Mouse (Mus musculus): ENCODE measurements around the gene Appl2.
"Not testable (repeated sequence)": the region's sequence is repeated elsewhere in the genome, so short reads cannot be mapped to it uniquely, and the experiment has no call there.

The Appl2 gene

DNA sequence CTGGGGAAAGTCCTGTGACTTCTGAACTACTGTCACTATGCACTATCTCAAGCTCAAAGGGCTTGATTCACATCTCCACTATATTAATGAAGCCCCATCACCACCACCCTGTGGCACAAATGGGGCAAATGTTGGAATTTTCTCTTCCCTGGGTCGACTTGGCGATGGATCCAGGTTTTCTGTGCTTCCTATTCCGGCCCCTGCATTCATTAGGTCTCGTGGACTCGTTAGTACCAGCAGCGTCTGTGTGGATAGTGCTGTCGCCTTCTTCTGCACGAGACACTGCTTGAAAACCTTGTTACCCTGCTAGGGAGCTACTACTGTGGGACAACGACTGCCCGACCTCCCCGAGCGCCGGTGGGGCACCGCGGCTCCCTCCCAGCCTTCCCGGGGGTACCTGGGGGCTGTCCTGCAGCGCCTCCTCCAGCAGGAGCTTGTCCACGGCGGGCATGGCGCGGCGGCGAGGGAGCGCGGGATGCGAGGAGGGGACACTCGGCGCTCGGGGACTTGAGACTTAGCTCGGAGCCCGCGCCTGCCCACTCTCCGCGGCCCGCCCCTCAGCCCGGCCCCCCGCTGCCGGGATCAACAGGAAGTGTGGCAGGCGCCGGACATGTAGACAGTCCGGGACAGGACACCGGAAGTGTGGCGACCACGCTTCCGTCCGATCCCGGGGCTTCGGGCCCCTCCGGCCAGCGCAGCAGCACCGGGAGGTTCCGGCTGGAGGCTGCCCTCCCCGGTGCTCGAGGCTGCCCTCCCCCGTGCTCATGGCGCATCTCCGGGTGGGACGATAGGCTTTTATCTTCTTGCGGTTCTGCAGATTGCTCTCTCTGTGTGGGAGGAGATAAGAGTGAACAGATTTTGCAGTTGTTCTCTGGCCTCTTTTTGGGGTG lies at the start of gene Appl2:
Gene Appl2, minus strand, starts transcription at position 608 of the 890 bp plus-strand sequence.
- peak; percentile 68 to 83 for DNase-seq (ENCODE audit: low spot score in 2 of 2)

DNA sequence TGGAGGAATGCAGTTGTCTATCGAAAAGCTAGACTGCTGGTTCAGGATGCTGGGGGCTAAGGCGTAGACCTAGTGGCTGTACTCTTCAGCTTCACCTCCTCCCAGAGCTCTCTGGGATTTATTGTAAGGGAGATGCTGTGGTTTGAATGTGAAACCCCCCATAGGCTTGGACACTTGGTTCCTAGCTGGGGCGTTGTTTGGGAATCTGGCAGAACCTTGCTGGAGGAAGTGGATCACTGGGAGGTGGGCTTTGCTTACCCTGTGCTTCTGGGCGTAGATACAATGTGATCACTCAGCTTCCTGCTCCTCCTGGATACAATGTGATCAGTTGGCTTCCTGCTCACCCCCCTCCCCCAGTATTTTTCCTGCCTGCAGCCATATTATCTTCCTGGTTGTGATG lies 47.7 kb upstream of the Appl2 start:
- no peak for DNase-seq (ENCODE audit: low spot score in 2 of 2)

DNA sequence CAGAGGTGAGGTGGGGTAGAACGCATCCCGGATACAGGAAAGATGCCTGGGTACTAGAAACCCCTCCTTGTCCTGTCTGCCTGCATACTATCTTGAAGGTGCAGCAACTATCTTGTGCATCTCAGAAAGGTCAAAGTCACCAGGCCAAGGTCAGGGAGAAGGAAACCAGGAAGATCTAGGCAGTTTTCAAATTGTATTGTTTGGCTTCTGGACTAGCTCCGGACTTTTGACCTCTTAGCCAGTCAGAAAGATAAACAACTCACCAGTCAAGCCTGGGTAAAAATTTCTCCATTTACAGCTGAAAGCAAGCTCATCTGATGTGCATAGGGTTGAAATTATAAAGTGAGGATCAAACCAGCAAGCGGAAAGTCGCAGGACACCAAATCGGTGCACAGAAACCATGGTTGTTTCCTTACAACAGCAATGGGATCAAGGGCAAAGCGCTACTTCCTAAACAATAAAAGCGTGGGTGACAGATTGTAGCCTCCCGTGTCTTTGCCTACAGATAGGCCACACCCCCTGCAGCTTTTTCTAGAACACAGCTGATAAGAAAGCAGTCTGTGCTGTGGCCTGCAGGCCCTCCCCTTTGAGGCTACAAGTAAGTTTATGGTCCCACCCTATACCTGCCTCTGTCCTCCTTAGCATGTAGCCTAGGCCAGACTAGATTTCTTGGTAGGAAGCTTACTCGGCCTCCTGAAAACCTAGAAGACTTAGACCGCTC lies 43.8 kb upstream of the Appl2 start:
- DNase-seq (ENCODE audit: low spot score in 2 of 2): no peak

DNA sequence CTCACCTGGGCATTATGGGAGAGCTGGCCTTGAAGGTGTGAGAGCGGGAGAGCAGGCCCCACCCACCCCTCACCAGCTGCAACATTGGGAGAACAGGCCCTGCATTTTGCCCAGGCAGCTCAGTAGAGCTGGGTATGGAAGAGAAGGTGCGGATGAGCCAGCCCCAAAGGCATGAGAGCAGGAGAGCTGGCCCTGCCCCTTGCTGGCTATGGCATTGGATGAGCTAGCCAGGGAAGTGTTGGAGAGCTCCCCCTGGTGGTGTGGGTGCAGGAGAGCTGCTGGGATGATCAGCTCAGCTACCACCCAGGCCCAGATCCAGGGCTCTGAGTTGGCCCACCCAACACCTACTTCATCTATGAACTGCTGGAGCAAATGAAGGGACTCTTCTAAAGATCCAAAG lies 39.7 kb upstream of the Appl2 start:
- DNase-seq (ENCODE audit: low spot score in 2 of 2): no peak

DNA sequence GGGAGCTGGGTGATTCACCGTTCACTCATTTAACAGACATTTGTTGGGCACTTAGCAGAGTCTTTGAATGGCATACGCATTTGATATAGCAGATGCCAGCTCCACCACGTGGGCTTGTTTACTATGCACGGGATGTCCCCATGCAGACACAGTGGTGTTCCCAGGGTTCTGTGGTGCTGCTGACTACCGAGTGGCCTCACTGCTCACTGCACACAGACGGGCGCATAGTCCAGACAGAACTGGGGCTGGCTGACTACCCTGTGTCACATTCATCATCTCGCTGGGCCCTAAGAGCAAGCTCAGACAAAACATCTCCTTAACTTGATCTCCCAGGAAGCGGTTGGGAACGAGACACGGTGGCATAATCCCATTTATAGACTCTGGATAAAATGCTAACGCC lies 32.8 kb upstream of the Appl2 start:
- no peak for DNase-seq (ENCODE audit: low spot score in 2 of 2)

DNA sequence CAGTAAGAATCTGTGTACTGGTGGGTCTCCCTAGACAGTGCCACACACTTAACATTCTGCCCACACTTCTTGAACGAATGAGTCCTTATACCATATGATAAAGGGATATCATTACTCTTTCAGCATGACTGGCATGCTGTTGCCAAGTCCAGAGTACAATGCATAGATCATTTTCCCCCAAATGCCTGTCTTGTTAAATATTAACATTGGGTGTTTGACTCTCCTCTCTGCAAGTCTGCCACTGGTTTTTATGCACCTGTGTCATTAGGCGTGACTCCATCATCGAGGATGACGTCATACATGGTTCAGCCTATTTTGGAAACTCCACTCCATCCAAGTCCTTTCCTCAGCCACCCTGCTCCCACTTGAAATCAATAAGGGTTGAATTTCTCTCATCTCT lies 18.0 kb upstream of the Appl2 start:
- no peak for DNase-seq (ENCODE audit: low spot score in 2 of 2)

DNA sequence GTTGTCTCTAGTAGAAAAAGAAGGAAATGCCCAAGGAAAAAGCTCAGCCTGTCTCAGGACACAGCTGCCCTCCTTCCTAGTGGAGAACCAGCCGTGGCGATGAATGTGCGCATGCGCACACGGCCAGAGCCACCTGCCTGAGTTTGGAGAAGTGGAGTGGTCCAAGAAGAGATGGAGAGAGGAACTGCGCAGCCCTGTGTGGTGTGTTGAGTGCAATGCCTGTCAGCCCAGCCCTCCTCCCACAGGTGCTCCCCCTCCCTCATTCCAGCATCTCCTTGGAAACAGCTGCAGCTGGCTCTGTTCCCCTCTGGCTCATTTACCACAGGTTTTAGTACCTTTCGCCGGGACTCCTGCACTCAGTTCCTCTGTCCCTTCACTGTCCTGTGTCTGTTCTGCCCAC lies 13.4 kb upstream of the Appl2 start:
- no peak for DNase-seq (ENCODE audit: low spot score in 2 of 2)

DNA sequence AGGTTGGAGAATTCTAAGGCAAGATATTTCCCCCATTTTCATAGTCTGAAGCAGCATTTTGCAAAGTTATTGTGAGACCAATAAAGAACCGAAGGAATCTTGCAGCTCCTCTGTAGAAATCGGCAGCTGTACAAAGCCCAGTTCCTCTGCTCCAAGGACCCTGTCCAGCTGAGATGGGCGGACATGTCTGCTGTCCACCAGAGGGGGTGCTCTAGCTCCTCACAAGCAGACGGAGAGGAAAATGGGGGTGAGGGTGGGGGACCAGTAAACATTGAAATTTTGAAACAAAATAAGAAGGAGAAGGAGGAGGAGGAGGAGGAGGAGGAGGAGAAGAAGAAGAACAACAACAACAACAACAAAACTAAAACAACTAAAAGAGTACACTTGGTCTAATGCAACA lies 12.1 kb upstream of the Appl2 start:
- no peak for DNase-seq (ENCODE audit: low spot score in 2 of 2)

DNA sequence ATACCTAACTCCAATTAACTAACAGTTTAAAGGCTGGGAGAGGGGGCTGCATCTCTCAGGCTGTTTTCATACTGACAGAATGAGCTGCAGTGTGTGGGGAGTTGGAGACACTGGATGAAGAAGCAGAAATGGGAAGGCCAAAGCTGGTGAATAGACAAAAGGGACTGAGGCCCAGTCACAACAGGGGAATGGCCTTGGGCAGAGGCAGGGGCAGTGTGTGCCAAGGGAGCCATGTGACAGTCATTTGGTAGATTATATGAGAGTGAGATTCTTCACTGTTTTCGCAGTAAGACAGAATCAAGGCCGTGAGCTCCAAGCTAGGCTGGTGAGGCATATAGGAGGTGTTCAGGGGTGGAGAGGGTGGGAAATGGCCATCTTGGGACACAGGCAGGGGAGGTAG lies 6.1 kb upstream of the Appl2 start:
- DNase-seq (ENCODE audit: low spot score in 2 of 2): no peak

DNA sequence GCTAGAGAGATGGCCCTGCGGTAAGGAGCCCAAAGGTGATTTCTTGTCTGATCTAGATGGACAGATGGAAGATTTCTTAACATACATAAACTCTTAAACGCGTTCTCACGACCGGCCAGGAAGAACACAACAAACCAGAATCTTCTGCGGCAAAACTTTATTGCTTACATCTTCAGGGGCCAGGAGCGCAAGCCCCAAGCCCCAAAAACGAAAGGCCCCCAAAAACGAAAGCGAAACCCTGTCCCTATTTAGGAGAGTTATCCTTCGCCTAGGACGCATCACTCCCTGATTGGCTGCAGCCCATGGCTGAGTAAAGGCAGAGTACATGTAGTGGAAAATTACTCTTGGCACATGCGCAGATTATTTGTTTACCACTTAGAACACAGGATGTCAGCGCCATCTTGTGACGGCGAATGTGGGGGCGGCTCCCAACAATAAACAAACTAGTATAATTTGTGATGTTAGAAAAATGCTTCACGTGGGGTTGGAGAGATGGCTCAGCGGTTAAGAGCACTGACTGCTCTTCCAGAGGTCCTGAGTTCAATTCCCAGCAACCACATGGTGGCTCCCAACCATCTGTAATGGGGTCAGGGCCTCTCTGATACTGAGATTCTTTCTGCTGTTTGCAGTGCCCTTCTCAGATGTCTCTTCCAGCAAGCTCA lies 3.8 kb upstream of the Appl2 start:
- not testable (repeated sequence) for DNase-seq (ENCODE audit: low spot score in 2 of 2)

DNA sequence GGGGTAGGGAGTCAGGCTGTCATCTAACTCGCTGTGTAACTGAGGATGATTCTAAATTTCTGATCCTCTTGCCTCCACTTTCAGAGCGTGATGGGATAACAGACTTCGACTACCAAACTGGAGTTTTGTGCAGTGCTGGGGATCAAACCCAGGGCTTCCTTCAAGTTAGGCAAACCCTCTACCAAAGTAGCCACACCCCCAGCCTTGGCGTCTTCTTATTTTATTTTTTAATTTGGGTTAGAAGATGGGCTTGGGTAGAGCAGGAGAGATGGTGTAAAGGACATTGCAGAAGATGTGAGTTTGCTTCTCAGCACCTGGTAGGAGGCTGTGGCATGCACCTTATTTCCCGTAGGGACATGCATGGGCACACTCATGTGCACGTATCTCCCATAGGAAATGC lies 499 bp upstream of the Appl2 start:
- DNase-seq (ENCODE audit: low spot score in 2 of 2): no peak

DNA sequence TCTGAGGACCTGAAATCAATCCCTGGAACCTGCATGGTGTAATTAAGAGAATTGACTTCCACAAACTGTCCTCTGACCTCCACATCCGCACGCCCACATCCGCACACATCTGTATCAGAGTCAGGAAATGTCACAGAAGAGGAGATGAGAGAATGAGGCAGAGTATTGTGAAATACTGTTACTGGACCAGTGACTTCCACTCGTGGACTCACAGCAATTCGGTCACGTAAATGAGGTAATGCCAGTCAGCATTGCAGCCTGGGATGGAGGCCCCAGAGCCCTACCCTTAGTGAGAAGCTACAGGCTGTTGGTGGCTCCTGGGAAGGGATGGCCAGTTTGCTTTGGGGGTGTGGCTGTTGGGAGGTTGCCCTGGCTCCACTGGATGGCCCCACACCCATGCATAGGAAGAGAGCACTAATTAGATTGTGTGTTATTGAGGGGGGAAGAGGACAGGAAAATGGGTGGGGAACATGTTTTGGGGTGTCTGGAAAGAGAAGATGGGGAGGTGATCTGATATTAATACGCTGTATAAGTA lies 2.1 kb downstream of the Appl2 start:
- DNase-seq (ENCODE audit: low spot score in 2 of 2): no peak

DNA sequence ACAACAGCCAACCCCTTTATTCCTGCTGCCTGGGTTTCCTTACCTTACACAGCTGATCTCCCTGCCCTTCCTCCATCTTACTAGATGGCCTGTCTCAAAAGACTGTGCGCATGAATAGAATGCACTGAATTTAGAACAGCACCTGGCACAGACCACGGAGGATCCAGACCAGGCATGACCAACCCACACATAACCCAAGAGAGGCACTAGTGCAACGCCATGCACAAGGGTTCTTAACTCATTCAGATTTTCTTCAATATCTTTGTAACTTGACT lies 2.9 kb downstream of the Appl2 start:
- DNase-seq (ENCODE audit: low spot score in 2 of 2): no peak

DNA sequence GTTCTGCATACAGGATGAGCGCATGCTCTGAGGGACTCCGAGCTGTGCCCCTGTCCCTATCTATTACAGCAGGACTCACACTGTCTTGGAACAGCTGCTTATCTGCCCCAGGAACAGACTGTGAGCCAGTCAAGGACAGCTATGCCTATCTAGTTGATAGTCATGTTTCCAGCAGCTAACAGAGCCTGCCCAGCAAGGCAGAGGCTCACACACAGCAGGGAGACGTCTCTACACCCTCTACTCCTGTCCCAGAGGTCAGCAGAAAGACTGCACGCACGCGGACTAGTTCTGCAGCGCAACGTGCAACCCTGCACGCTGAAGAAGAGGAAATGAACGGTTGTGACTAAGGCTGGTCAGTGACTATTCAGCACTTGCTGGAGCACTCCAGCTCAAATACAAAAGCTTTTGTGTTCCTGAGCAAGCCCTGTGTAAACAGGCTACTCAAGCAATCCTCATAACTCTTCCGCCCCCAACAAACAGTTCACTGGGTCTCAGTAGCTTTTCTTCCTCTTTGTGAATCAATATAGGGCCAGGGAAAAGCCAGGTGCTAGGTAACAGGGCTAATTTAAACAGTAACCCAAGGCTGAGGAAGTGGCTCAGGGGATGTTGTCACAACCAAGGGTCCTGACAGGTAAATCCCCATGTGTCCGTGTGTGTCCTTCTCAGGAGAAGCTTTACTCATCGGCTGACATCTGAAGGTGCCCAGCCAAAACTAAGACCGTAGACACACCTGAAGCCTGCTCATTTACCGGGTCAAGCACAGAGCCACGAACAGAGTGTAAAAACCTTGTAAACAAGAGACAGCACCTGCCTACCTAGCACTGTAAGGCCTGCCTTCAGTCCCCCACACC lies 3.4 kb downstream of the Appl2 start:
- DNase-seq (ENCODE audit: low spot score in 2 of 2): no peak

DNA sequence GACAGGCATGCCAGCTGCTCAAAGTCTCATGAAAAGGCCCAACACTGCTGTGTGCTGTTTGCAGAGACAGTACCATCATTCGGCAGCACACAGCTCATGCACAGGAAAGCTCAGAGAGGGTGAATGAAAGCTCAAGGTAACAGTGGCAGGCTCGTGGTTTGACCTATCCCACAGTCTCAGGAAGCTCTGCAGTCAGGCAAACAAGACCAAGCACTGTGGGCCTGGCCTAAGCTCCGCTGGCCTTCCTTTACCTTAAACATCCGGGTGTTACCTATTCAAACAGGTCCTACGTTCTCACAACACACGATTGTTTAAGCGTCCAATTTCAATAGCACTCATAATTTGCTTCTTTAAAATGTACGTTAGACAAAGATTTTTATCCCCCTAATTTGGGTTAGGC lies 4.4 kb downstream of the Appl2 start:
- no peak for DNase-seq (ENCODE audit: low spot score in 2 of 2)

DNA sequence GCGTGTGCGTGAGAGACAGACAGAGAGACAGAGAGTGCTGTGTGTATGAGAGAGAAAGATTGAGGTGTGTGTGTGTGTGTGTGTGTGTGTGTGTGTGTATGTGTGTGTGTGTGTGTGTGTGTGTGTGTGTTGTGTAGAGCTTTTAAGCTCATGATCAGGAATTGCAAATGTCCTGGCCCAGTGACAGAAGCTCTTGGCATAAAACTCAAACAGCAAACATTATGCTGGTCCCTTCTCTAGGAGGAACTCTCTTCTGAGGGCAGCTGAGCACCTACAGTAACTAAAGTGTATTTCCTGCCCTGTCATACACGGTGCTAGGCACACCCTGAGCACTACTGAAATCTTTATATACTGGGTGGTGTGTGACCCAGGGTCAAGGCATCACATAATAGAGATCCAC lies 6.9 kb downstream of the Appl2 start:
- DNase-seq (ENCODE audit: low spot score in 2 of 2): no peak

DNA sequence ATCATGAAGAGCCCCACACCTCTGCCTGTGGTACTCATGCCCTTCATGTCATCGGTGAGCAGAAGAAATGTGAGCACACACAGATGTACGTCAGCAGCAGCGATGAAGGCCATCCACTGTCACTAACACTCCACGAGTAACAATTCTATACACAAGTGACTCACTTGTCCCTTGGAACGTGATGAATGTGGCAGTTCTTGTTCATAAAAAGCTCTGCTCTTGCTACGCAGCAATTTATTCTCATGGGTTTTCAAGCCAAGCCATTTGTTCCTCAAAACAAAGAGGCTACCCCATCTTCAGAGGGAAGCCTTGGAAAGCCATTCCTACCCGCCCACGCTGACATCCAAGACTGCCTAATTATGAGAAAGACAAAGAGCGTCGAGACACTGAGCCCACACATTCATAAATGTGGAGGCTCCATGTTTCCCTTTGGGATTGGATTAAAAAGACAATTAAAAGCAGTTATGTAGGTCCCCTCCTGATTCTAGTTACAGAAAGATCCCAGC lies 8.6 kb downstream of the Appl2 start:
- DNase-seq (ENCODE audit: low spot score in 2 of 2): no peak

DNA sequence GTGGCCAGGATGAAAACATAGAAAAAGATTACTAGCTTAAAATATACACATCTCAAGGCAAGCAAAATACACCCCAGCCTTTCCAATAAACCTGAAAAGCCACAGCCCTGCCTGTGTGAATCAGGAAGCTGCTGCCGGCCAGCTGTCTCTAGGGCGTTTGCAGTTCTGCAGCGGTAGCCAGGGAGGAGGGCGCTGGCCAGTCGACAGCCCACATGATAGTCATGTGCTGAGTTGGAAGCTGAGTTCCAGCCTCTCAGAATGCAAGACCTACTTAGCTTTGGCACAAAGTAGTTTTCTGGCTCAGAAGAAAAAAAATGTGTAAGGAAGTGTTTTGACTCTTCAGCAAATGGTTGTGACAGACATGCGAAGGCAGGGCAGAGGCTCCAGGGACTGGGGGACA lies 11.2 kb downstream of the Appl2 start:
- DNase-seq (ENCODE audit: low spot score in 2 of 2): no peak

DNA sequence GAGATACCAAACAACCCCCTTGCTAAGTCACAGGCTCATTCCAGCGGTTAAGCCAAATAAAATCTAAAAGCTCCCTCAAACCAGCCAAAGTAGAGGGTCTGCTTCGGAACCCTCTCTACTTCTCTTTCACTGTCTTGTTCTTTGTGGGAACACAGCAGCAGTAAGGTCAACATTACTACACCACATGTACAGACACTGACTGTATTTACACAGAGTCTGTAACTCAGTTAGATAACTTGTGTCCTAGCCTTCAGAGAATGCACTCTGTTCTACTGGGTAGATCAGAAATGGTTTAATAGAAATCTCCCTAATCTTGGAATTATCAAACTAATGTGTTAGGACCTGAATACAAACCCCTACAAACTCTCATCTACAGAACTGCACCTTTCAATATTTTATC lies 12.3 kb downstream of the Appl2 start:
- no peak for DNase-seq (ENCODE audit: low spot score in 2 of 2)

DNA sequence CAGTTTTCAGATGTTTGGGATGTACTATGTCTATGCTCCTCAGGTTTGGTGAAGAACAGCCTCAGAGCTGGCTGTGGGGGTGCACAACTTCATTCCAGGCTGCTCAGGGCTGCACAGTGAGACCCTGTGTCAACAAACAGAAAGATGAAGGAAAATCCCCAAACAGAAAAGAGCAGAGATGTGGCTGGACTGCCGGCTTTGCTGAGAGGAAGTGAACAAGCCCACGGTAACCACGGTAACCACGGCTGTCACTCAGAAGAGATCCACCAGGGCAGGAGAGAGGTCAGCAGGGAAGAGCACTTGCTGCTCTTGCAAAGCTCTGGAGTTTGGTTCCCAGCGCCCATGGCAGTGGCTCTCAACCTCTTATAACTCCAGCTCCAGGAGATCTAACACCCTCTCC lies 14.1 kb downstream of the Appl2 start:
- no peak for DNase-seq (ENCODE audit: low spot score in 2 of 2)

DNA sequence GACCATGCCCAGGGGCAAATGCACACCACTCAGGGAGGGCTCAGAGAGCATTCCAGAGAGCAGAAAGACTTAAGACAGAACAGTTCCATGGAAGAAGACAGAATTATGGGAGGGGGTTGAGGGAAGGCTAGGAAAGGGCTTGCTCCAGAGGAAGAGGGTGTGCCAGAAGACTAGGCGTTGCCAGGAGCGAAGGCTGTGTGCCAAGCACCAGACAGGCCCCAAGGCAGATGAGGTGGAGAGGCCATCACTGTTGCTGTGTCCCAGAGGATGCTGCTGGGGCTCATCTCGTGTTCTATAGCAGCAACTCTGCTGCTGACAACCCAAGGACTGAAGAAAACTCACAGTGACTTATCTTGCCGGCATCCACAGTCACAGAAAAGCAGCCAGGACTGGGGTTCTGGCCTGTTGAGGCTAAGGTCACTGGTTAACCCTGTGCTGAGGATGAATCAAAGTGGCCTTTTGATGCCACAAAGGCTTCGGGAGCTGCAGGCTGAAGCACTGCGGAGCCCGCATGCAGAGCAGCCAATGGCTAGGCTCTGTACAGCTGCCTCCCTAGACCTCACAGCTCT lies 15.6 kb downstream of the Appl2 start:
- DNase-seq (ENCODE audit: low spot score in 2 of 2): no peak

Measured in spleen, postnatal 4 days (tissue).